Mouse (Mus musculus): ENCODE measurements at regions not wholly inside any gene's neighbourhood (a gene's known extent, or its start where the extent isn't known, plus 50 kb on each side); places are given as distances from the start of the nearest gene placed in this dataset.

DNA sequence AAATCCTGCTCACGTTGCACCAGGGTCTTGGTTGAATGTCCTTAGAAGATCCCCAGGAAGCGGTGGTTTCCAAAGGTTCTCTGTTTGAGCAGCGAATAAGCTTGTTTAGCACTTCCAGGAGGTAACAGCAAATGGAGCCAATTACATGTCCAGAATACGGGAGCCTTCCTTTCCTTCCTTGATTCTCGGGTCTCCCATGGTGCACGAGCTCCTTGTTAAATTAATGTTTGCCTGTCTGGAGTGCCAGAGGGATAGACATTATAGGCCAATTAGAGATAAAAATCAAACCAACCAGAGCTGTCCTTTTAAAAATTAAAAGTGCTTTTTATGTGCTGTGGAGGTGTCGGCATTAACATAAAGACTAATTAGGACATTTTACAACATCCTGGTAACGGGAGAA is 437.0 kb downstream of the Slc4a3 start:
- no peak for TF ChIP-seq POLR2A (IDR thresholded peaks at IDR 0.05; ENCODE audit: insufficient read depth, low read length)
- TF ChIP-seq EP300 (IDR thresholded peaks at IDR 0.05; ENCODE audit: insufficient read depth, low read depth, low read length), result no peak
- no peak for TF ChIP-seq CTCF (IDR thresholded peaks at IDR 0.05; ENCODE audit: low read depth, low read length)
